Mouse (Mus musculus): ENCODE data around the gene Sox2. TPM values are rescaled to one million over a fixed set of nuclear protein-coding genes. Genes with fewer than 3 reads are reported as not detected.
A peak's percentile ranks its signal among the peaks of the same experiment; 100 is the strongest.

Sox2 gene
- total RNA-seq, 1 experiment from 2014 or later, result not detected

DNA sequence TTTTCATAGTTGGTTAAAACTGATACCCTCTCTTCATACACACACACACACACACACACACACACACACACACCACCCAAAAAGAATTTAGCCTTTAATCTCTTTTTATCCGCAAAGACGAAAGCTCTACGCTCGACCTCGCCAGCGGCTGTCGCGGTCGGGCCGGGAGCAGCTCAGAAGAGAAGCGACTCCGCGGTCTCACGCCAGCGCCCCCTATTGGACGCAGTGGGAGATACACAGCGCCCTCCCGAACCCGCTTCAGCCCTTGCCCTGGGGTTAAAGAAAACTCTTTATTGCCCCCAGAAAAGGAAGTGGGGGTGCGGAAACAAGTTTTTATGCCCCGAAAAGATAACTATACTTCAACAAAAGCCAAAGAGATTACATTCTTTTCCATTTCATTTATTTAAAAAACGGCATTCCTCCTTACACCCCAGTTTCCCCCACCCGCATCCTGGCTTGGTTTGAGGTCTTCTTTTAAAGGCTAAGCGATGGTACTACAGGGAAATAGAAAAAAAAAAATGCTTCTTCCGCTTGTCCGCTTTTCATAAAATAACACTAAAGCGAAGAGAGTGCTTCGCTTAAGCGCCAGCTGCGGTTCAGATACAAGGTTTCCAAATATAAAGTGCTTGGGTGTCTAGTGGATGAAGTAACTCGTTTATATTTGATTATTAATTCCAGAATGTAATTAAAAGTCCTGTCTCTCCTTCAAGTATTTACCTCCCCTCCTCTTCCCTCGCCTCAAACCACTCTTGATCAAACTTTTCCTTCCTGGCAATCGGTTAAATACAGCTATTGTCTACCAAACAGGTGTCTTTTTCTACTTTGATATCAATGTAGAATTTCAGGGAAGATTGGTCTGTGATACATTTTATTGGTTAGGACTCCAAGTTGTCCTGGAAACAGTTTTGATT lies 9.3 kb upstream of the Sox2 start:
- ATAC-seq (replicated peaks in 1 of 2; ENCODE audit: insufficient read depth in 1 of 2, low FRiP score in 2 of 2, low TSS enrichment in 1 of 2, low read depth in 1 of 2, poor library complexity in 2 of 2, severe bottlenecking in 2 of 2), result peak; percentile 38 to 49; a peak in 2 of 4 replicates

DNA sequence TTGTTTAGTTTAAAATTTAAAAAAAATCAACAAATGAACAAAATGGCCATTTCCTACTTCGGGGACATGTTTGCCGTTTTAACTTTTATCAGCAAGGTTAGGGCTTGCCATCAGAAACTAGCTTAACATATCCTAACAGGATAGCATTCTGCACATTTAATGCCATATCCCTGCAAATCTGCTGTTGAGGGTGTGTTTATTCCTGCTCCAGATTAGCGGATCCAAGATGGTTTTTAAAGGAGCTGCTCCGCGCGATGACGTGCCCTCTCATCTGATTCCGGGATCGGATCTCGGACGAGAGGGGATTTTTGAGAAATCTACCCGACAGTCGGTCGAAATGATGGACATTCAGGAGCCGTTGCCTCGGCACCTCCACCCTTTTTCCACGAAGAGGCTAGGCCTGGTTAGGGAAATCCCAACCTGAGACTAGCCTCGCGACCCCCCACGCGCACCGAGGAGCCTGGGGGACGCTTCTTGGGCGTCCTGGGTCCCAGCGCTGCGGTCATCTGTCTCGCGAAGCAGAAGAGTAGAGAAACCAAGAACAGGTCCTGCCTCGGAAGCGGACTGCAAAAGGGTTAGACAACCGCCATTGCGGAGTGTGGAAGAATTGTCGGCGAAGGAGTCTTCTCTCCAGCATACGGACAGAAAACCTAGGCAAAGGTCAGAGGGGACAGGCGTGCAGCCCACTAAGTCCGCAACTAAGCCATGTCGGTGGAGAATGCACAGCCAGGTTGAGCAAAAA lies 8.3 kb upstream of the Sox2 start:
- ATAC-seq (replicated peaks in 1 of 2; ENCODE audit: insufficient read depth in 1 of 2, low FRiP score in 2 of 2, low TSS enrichment in 1 of 2, low read depth in 1 of 2, poor library complexity in 2 of 2, severe bottlenecking in 2 of 2), result no peak

DNA sequence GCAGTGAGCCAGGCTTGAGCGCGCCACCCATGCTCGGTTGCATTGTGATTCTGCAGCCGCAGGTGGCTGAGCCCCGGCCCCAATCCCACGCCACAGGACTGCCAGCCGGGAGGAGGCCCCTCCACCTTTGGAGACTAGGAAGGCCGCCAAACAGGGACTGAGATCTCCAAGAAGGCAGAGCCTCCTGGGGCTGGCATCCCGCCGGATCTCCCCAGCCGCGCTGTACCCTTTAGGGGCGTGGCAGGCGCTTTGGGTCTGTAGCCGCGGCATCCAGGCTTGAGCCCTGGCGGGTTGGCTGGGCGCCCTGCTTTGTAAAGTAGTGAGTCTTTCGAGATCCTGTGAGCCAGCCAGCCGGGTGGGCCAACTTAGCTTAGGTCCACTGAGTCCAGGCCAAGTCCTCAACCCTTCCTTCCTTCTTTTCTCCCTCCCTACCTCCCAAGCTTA lies 7.7 kb upstream of the Sox2 start:
- ATAC-seq (replicated peaks in 1 of 2; ENCODE audit: insufficient read depth in 1 of 2, low FRiP score in 2 of 2, low TSS enrichment in 1 of 2, low read depth in 1 of 2, poor library complexity in 2 of 2, severe bottlenecking in 2 of 2), result peak; percentile 14 to 40; a peak in 1 of 4 replicates

DNA sequence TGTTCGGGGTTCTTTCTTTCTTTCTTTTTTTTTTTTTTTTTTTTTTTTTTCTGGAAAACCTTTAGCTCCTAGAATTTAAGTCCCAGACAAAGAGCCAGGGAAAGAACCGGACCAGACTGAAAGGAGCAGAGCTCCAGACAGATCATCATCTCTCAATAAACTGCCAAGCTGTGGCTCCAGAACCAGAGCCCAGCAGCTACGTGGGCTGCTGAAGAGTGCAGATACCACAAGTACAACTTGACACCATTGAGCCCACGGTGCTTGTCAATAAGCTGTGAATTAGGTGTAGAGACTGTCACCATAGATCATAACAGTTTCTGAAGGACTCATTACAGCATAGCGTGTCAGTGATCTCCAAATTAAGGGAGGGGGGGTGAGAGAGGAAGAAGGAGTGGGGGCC lies 7.1 kb upstream of the Sox2 start:
- ATAC-seq (replicated peaks in 1 of 2; ENCODE audit: insufficient read depth in 1 of 2, low FRiP score in 2 of 2, low TSS enrichment in 1 of 2, low read depth in 1 of 2, poor library complexity in 2 of 2, severe bottlenecking in 2 of 2), result no peak

DNA sequence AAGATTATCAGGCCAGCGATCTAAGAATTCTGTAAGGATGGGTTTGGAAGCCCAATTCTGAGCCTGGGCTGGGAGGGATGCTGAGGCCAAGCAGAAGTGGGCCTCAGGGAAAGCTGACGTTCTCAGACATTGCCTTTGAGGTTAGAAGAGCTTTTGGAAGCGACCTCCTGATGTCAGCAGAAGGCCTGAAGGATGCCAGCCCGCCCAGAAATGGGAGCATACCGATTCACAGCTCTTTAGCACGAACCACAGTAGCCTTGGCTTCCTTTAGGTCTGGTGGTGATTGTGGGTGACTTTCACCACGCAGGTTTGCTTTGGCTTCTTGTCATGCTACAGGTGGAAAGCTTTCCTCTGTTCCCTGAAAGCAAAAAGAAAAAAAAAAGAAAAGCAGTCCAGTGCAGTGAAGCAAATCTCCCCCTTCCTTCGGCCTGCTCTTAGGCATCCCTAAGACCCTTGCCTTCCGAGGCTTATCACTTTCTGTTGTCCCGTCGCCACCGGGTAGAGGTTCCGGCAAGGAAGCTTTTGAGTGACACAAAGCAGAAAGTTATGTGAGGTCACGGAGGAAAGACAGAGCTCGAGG lies 6.6 kb upstream of the Sox2 start:
- ATAC-seq (replicated peaks in 1 of 2; ENCODE audit: insufficient read depth in 1 of 2, low FRiP score in 2 of 2, low TSS enrichment in 1 of 2, low read depth in 1 of 2, poor library complexity in 2 of 2, severe bottlenecking in 2 of 2), result no peak

DNA sequence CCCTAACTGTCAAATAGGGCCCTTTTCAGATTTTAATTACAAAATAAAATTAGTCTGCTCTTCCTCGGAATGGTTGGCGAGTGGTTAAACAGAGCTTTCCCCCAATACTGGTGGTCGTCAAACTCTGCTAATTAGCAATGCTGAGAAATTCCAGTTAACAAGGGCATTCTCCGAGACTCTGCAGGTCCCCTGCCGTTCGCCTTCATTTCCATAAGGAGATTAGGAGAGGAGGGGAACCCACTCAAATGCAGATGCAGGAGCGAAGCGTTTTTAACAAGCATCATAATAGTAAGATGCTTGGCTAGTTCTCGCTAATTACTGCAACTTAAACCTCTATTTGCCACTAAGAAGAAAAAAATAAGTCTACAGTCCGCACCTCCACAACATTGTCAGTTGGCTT lies 4.0 kb upstream of the Sox2 start:
- ATAC-seq (replicated peaks in 1 of 2; ENCODE audit: insufficient read depth in 1 of 2, low FRiP score in 2 of 2, low TSS enrichment in 1 of 2, low read depth in 1 of 2, poor library complexity in 2 of 2, severe bottlenecking in 2 of 2), result no peak

DNA sequence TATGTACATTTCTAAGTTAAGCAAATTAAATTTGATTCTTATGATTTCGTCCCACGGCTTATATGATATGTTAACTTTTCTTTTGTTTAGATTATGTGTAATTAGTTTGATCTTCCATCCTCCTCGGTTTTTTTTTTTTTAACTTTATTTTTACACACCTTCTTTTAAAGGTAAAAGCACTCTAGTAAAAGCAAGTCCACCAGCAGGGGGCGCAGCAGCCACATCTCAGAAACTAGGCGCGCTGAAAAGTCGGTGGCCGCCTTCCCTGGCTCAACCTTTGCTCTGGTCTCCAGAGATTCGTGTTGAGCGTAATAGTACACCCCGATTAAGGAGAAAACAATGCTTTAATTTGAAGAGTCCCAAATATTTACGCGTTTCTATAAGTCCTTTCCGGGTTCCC lies 2.5 kb upstream of the Sox2 start:
- no peak for ATAC-seq (replicated peaks in 1 of 2; ENCODE audit: insufficient read depth in 1 of 2, low FRiP score in 2 of 2, low TSS enrichment in 1 of 2, low read depth in 1 of 2, poor library complexity in 2 of 2, severe bottlenecking in 2 of 2)

DNA sequence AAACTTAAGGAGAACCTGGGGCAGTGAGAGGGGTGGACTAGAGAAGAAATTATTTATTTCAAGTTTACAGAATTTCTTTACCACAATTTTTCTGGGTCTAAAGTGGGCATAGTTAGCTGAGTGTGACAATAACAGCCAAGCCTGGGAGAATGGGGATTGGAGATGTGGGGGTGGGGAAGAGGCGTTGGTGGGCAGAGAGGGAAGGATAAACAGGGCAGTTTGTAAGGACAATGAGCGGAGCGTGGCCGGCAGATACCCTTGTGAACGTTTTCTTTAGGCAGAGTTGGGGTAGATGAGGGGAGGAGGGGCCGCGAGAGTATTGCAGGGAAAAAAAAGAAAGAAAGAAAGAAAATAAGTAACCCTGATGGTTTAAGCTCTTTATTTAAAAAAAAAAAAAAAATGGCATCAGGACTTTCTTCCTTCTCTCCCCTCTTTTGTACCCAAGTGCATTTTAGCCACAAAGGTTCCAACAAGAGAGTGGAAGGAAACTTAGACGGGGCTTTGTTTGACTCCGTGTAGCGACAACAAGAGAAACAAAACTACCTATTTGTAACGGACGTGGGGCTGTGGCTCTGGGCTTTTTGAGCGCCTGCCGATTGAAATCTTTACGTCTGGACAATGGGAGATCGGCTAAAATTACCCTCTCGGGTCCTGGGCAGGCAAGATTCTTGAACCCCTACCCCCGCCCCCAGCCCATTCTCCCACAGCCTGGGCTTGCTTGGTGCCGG lies 1.9 kb upstream of the Sox2 start:
- no peak for ATAC-seq (replicated peaks in 1 of 2; ENCODE audit: insufficient read depth in 1 of 2, low FRiP score in 2 of 2, low TSS enrichment in 1 of 2, low read depth in 1 of 2, poor library complexity in 2 of 2, severe bottlenecking in 2 of 2)

DNA sequence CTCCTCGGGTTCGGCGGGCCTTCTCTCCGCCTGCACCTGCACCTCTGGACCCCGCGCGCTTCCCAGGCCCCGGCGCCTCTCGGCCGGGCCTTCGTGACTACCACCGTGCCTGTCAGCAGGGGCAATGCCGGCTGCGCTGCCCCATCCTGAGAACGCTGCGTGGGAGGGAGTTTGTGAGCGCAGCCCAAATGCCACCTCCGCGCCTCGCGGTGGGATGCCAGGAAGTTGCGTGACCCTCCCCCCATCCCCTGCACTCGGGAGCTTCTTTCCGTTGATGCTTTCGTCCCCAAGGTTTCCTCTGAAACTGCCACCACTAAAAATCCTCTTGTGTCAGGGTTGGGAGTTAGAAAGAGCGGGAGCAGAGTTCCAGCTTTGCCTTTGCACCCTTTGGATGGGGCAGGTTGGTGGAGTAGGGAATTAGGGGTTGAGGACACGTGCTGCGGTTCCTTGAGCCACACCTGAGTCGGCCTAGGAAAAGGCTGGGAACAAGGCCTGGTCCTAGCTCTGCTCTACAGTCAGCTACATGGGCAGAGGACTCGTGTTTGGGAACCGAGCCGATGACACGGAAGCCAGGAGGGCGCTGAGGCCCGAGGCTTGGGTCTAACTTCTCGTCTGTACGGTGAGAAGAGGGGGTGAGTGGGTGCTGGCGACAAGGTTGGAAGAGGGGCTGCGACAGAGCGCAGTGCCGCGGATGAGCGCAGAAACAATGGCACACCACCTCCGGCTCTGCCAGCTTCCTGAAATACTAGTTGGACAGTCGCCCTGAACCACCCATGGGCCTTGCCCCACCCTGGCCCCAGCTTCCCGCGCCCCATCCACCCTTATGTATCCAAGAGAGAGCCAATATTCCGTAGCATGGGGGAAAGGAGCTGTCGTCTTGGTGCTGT lies 1.1 kb upstream of the Sox2 start:
- 0 out of 4 replicates have a peak, but pooled peaks of 1 of the 2 experiments have one; percentile 7 for ATAC-seq (replicated peaks in 1 of 2; ENCODE audit: insufficient read depth in 1 of 2, low FRiP score in 2 of 2, low TSS enrichment in 1 of 2, low read depth in 1 of 2, poor library complexity in 2 of 2, severe bottlenecking in 2 of 2)

DNA sequence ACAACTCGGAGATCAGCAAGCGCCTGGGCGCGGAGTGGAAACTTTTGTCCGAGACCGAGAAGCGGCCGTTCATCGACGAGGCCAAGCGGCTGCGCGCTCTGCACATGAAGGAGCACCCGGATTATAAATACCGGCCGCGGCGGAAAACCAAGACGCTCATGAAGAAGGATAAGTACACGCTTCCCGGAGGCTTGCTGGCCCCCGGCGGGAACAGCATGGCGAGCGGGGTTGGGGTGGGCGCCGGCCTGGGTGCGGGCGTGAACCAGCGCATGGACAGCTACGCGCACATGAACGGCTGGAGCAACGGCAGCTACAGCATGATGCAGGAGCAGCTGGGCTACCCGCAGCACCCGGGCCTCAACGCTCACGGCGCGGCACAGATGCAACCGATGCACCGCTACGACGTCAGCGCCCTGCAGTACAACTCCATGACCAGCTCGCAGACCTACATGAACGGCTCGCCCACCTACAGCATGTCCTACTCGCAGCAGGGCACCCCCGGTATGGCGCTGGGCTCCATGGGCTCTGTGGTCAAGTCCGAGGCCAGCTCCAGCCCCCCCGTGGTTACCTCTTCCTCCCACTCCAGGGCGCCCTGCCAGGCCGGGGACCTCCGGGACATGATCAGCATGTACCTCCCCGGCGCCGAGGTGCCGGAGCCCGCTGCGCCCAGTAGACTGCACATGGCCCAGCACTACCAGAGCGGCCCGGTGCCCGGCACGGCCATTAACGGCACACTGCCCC lies 586 bp downstream of the Sox2 start:
- peak; percentile 18 to 47; a peak in 2 of 4 replicates for ATAC-seq (replicated peaks in 1 of 2; ENCODE audit: insufficient read depth in 1 of 2, low FRiP score in 2 of 2, low TSS enrichment in 1 of 2, low read depth in 1 of 2, poor library complexity in 2 of 2, severe bottlenecking in 2 of 2)

DNA sequence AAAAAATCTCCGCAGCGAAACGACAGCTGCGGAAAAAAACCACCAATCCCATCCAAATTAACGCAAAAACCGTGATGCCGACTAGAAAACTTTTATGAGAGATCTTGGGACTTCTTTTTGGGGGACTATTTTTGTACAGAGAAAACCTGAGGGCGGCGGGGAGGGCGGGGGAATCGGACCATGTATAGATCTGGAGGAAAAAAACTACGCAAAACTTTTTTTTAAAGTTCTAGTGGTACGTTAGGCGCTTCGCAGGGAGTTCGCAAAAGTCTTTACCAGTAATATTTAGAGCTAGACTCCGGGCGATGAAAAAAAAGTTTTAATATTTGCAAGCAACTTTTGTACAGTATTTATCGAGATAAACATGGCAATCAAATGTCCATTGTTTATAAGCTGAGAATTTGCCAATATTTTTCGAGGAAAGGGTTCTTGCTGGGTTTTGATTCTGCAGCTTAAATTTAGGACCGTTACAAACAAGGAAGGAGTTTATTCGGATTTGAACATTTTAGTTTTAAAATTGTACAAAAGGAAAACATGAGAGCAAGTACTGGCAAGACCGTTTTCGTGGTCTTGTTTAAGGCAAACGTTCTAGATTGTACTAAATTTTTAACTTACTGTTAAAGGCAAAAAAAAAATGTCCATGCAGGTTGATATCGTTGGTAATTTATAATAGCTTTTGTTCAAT lies 1.4 kb downstream of the Sox2 start:
- no peak for ATAC-seq (replicated peaks in 1 of 2; ENCODE audit: insufficient read depth in 1 of 2, low FRiP score in 2 of 2, low TSS enrichment in 1 of 2, low read depth in 1 of 2, poor library complexity in 2 of 2, severe bottlenecking in 2 of 2)

DNA sequence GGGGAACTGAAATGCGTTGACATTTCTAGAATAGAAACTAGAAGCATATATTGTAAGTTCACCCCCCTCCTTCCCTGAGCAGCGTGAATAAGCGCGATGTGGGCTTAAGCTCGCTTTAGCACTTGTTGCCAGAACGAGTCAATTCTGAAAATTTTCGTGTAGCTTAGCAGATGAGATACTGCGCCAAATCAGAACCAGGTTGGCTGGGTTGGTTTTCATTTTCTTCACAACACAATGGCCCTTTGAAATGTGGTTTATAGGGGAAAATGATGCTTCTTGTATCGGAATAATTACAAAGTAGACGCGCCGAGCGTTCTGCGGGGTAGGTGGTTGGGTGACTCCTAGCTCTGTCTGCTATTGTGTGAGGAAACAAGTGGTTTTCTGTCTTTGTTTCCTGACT lies 2.4 kb downstream of the Sox2 start:
- ATAC-seq (replicated peaks in 1 of 2; ENCODE audit: insufficient read depth in 1 of 2, low FRiP score in 2 of 2, low TSS enrichment in 1 of 2, low read depth in 1 of 2, poor library complexity in 2 of 2, severe bottlenecking in 2 of 2), result no peak

DNA sequence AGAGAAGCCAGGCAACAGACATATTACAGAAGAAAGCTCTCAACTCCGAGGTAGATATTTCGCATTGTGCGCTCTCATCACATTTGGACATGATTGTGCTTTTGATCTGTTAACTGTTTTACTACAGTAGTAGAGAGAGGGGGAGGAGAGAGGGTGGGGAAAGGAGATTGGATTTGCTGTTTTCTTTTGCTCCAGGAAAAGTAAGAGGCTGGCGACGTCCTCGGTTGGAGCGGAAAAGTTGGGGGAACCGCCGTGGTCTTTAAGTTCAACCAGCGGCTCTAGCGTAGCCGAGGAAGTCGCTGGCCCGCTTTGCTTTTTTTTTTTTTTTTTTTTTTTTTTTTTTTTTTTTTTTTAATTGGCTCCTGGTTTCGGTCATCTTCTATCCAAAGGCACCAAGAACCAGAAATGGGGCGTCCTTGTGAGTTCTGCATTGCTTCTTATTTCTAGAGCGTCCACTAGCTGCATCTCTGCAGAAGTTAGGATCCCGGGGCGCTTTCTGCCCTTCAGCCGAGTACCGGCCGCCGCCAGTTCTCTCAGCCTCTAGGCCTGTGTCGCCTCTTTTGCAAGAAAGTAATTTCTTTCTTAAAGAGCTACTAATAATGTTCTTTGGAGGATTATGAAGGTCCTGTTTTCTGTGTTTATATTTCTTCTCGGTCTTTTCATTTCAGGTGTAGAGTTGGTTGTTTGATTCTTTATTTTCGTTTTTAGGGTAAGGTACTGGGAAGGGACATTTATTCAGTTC lies 3.2 kb downstream of the Sox2 start:
- ATAC-seq (replicated peaks in 1 of 2; ENCODE audit: insufficient read depth in 1 of 2, low FRiP score in 2 of 2, low TSS enrichment in 1 of 2, low read depth in 1 of 2, poor library complexity in 2 of 2, severe bottlenecking in 2 of 2), result no peak

DNA sequence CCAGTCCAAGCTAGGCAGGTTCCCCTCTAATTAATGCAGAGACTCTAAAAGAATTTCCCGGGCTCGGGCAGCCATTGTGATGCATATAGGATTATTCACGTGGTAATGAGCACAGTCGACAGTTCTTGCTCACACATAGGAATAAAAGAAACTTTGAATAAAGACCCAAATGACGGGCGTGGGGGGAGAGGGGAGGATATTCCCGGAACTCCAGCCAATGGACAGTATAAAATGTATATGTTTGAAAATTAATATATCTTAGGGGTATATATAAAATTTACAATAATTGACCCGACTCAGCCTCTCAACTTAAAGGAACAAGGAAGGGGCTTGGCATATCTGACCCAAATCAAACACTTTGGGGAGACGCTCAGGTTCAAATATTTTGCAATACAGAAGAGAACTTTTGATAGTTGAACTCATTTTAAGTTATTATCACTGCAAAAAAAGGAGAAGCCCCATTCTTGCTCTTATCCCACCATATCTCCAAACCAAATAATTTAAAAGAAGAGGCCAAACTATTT lies 3.8 kb downstream of the Sox2 start:
- no peak for ATAC-seq (replicated peaks in 1 of 2; ENCODE audit: insufficient read depth in 1 of 2, low FRiP score in 2 of 2, low TSS enrichment in 1 of 2, low read depth in 1 of 2, poor library complexity in 2 of 2, severe bottlenecking in 2 of 2)

DNA sequence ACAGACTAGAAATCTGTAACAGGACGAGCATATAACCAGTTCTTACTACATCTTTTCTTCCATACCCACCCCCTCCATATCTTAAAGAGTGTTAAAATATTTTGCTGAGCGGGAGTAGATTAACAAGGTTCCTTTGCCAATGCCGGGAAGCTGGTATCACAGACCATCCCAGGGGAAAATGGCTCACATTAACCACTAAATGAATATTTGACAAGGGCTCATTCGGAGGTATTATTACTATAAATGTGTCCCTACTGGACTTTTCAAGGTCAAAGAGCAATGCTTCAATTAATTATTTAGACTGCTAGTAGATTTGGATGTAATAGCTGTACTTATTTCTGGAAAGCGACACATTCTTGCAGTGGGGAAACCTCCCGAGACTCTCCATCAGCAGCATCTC lies 4.6 kb downstream of the Sox2 start:
- ATAC-seq (replicated peaks in 1 of 2; ENCODE audit: insufficient read depth in 1 of 2, low FRiP score in 2 of 2, low TSS enrichment in 1 of 2, low read depth in 1 of 2, poor library complexity in 2 of 2, severe bottlenecking in 2 of 2), result no peak

Measured in hematopoietic stem cell, adult 5-6 weeks (primary cell).